Mouse (Mus musculus): ENCODE measurements at regions not wholly inside any gene's neighbourhood (a gene's known extent, or its start where the extent isn't known, plus 50 kb on each side); places are given as distances from the start of the nearest gene placed in this dataset.

- DNase-seq (ENCODE audit: low read depth in 1 of 2, low spot score in 2 of 2), result no peak
Observed at GRCm38 (mm10) chr5:24237201-24237600, 72.4 kb downstream of the Nupl2 start.

GRCm38 (mm10) chr5:24239006-24239405 lies 74.2 kb downstream of the Nupl2 start:
- DNase-seq (ENCODE audit: low read depth in 1 of 2, low spot score in 2 of 2), result no peak

- DNase-seq (ENCODE audit: low read depth in 1 of 2, low spot score in 2 of 2), result no peak
Observed at GRCm38 (mm10) chr5:24244211-24244610, 79.4 kb downstream of the Nupl2 start.

- no peak for DNase-seq (ENCODE audit: low read depth in 1 of 2, low spot score in 2 of 2)
Observed at GRCm38 (mm10) chr5:24255421-24255820, 90.7 kb downstream of the Nupl2 start.

GRCm38 (mm10) chr5:24261098-24261497 lies 90.3 kb downstream of the Kcnh2 start:
- peak; percentile 28 to 40 for DNase-seq (ENCODE audit: low read depth in 1 of 2, low spot score in 2 of 2)

GRCm38 (mm10) chr5:24262146-24262545 lies 89.3 kb downstream of the Kcnh2 start:
- DNase-seq (ENCODE audit: low read depth in 1 of 2, low spot score in 2 of 2), result no peak

GRCm38 (mm10) chr5:24264151-24264550 lies 87.3 kb downstream of the Kcnh2 start:
- no peak for DNase-seq (ENCODE audit: low read depth in 1 of 2, low spot score in 2 of 2)

- no peak for DNase-seq (ENCODE audit: low read depth in 1 of 2, low spot score in 2 of 2)
Observed at GRCm38 (mm10) chr5:24265431-24265830, 86.0 kb downstream of the Kcnh2 start.

- DNase-seq (ENCODE audit: low read depth in 1 of 2, low spot score in 2 of 2), result peak; percentile 38 to 64
Observed at GRCm38 (mm10) chr5:24266344-24267295, 84.8 kb downstream of the Kcnh2 start.

Data from monocyte, adult 2 months (primary cell).